Mouse (Mus musculus): ENCODE measurements at regions not wholly inside any gene's neighbourhood (a gene's known extent, or its start where the extent isn't known, plus 50 kb on each side); places are given as distances from the start of the nearest gene placed in this dataset.
A peak's percentile ranks its signal among the peaks of the same experiment; 100 is the strongest.
"Not testable (repeated sequence)": the region's sequence is repeated elsewhere in the genome, so short reads cannot be mapped to it uniquely, and the experiment has no call there.

DNA sequence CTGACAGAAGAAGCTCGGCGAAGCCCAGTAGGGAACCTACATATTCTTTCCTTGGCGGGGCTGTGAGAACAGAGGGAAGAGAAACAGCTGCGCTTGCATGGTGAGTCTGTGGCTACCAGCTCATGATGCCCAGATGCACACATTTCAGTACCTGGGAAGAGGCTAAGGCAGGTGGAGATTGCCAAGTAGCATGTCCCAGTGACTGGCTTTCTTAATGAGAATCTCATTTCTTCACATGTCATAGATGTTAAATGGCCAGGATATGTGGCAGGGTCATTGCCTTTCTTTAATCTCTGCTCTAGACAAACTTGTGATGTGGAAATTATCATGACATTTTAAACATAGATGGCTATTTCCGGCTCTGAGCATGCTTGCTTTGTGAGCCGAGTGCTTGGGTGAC is 109.5 kb upstream of the Tns3 start:
- Histone ChIP-seq H3K4me1 (peaks cover 8% of the 10 kb centered on the region; the same call in 1 of the 2 replicates), H3K27me3 (ENCODE audit: insufficient read depth, poor library complexity, severe bottlenecking) (no peaks in the 10 kb centered on the region), H3K9me3 (no peaks in the 10 kb centered on the region), H3K36me3 (no peaks in the 10 kb centered on the region), H3K4me3 (no peak overlapping the region), H3K27ac (no peak overlapping the region)
- DNase-seq (ENCODE audit: low spot score): no peak
- WGBS: 78% methylated on average over 6 of the region's 6 CpGs

DNA sequence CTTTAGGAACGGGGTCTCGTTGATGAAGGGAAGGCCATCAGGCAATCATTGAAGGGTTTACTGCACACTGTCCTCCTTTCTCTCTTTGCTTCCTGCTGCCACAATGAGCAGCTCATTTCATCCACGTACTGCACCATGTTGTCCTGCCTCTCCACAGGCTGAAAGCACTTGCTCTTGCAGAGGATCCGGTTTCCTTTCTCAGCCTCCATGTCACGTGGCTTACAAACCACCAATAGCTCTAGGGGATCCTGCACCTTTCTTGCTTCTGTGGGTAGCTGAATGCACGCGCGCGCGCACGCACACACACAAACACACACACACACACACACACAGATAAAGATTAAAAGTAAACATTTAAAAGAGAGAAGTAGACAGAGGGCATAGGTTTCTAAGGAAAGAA is 108.9 kb upstream of the Tns3 start:
- Histone ChIP-seq H3K4me1 (peaks cover 8% of the 10 kb centered on the region; the same call in 1 of the 2 replicates), H3K9me3 (no peaks in the 10 kb centered on the region), H3K4me3 (no peak overlapping the region), H3K36me3 (no peaks in the 10 kb centered on the region), H3K27me3 (ENCODE audit: insufficient read depth, poor library complexity, severe bottlenecking) (no peaks in the 10 kb centered on the region), H3K27ac (no peak overlapping the region)
- peak; percentile 69 for DNase-seq (ENCODE audit: low spot score)
- WGBS: 74% methylated on average over 11 of the region's 11 CpGs

DNA sequence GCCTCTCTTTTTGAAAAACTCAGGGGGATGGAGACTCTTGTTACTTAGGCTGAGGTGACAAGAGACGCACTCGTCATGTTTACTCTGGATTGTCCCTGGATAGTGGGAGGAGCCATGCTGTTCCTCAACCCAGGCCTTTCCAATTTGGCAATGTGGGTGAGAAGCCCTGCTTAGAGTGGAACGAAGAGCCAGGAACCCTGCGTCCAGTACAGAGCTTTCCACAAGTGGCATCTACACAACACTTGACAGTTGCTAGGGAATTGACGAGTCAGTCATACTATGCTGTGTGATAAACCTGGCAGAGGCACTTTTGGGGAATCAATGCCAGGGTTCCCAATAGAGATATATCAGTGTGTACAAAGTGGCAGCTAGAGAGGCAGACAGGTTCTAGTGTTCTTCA is 108.2 kb upstream of the Tns3 start:
- 45% methylated on average over 5 of the region's 5 CpGs for WGBS
- peak; percentile 74 for DNase-seq (ENCODE audit: low spot score)
- Histone ChIP-seq H3K9me3 (no peaks in the 10 kb centered on the region), H3K4me1 (peaks cover 8% of the 10 kb centered on the region; the same call in 1 of the 2 replicates), H3K36me3 (no peaks in the 10 kb centered on the region), H3K27me3 (ENCODE audit: insufficient read depth, poor library complexity, severe bottlenecking) (no peaks in the 10 kb centered on the region), H3K27ac (no peak overlapping the region), H3K4me3 (no peak overlapping the region)

DNA sequence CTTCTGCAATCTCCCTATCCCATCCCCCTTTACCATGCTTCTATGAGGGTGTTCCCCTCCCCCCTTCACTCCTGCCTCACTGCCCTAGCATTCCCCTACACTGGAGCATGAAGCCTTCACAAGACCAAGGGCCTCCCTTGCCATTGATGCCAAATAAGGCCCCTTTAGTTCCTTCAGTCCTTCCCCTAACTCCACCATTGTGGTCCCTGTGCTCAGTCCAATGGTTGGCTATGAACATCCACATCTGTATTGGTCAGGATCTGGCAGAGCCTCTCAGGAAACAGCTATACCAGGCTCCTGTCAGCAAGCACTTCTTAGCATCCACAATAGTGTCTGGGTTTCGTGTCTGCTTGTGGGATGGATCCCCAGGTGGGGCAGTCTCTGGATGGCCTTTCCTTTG is 104.4 kb upstream of the Tns3 start:
- 81% methylated on average over 1 of the region's 1 CpGs for WGBS
- not testable (repeated sequence) for H3K9me3 ChIP-seq

DNA sequence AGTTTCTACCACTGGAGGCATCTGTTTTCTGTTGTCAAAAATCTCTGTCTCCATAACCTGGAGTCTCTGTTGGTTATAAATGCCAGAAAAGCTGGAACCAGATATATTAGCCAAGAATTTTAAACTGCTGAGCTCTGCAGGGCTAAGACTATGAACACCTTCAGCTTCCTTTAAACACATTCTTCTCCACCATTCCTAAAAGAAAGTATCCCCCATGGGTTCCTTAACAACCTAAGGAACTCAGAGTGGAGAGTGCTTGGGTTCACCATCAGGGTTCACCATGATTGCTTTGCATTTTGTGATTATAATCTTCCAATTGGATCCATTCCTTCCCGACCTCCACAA is 101.2 kb upstream of the Tns3 start:
- H3K4me1 ChIP-seq: no peaks in the 10 kb centered on the region

More for the DNA sequence above, 104.4 kb upstream of the Tns3 start:
- H3K27ac ChIP-seq; H3K27me3 ChIP-seq (ENCODE audit: insufficient read depth, poor library complexity, severe bottlenecking); H3K36me3 ChIP-seq; H3K4me3 ChIP-seq; H3K4me1 ChIP-seq: not testable (repeated sequence)
- DNase-seq (ENCODE audit: low spot score): peak; percentile 27

DNA sequence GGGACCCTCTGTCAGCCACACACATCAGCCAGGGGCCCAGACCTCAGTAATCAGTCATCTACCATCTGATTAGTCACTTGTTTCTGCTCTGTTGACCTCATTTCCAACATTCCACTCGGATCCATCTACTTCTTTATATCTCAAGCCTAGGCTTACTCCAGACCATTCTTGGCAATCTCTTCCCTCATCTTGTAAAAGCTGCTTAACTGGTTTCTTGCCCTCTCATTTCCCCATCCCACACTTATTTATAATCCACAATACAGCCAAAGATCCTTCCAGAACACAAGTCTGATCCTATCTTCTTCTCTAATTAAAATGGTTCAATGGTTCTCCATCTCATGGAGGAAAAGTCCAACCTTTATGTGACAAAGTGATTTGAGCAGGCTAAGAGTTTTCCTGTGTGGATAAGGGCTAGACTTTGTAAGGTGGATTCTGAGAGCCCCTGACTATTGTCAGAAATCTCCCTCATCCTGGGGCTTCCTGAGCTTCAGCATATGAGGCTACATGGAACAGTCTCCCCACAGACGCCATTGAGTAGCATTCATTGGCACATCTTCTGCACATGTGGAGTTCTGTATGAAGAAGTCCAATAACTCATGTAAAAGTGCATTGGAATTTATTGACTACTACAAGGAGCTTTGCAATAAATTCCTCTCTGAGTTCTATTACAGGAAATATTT is 100.7 kb upstream of the Tns3 start:
- H3K4me1 ChIP-seq: no peaks in the 10 kb centered on the region
- no peaks in the 10 kb centered on the region for H3K9me3 ChIP-seq
- H3K4me3 ChIP-seq: no peak overlapping the region
- DNase-seq (ENCODE audit: low spot score): peak; percentile 57
- 83% methylated on average over 2 of the region's 2 CpGs for whole genome bisulfite sequencing
- no peaks in the 10 kb centered on the region for H3K27me3 ChIP-seq (ENCODE audit: insufficient read depth, poor library complexity, severe bottlenecking)
- H3K27ac ChIP-seq: no peak overlapping the region
- no peaks in the 10 kb centered on the region for H3K36me3 ChIP-seq

More for the DNA sequence above, 101.2 kb upstream of the Tns3 start:
- 88% methylated on average over 1 of the region's 1 CpGs for WGBS
- no peak for DNase-seq (ENCODE audit: low spot score)
- H3K9me3 ChIP-seq: no peaks in the 10 kb centered on the region
- H3K4me3 ChIP-seq: no peak overlapping the region
- no peaks in the 10 kb centered on the region for H3K36me3 ChIP-seq
- no peaks in the 10 kb centered on the region for H3K27me3 ChIP-seq (ENCODE audit: insufficient read depth, poor library complexity, severe bottlenecking)
- H3K27ac ChIP-seq: no peak overlapping the region

DNA sequence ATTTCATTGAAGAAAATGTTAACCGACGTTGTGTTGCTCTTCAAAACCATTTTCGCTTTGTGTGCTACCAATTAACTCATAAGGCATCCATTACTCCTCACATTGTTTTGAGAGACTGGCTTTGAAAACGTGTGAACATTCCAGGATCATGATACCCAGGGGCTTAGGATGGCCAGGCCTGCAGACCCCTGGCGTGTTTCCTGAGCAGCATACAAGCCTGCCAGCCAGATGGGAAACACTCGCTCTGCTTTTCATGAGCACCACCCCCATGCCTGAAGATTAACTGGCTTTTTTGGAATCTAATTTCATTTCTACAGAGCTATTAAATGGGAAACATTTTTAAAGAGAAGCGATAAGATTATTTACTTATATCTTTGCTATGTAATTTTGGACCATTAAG is 99.1 kb upstream of the Tns3 start:
- Histone ChIP-seq H3K27me3 (ENCODE audit: insufficient read depth, poor library complexity, severe bottlenecking) (no peaks in the 10 kb centered on the region), H3K4me3 (no peak overlapping the region), H3K9me3 (no peaks in the 10 kb centered on the region), H3K4me1 (no peaks in the 10 kb centered on the region), H3K36me3 (no peaks in the 10 kb centered on the region), H3K27ac (no peak overlapping the region)
- DNase-seq (ENCODE audit: low spot score): no peak
- WGBS: 68% methylated on average over 7 of the region's 7 CpGs

DNA sequence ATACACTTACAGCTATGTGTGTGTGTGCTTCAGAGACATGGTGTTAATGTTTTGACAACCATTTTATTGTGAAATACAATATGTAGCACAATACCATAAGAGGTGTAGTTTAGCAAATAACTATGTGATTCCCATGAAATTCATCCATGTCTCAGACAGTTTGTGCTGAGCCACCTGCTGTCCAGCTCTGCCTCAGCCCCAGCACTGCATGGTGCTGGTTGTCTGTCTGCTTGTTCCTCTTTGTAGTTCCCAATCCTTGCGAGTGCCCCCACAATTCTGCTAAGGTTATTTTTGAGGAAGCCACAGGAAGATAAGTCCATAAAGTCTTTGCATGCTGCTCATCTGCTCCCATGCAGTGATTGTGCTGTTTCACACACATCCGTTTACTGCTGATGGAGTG is 97.8 kb upstream of the Tns3 start:
- Histone ChIP-seq H3K4me1 (no peaks in the 10 kb centered on the region), H3K9me3 (no peaks in the 10 kb centered on the region), H3K4me3 (no peak overlapping the region), H3K27me3 (ENCODE audit: insufficient read depth, poor library complexity, severe bottlenecking) (no peaks in the 10 kb centered on the region), H3K36me3 (no peaks in the 10 kb centered on the region), H3K27ac (no peak overlapping the region)
- 82% methylated on average over 2 of the region's 2 CpGs for WGBS
- no peak for DNase-seq (ENCODE audit: low spot score)

DNA sequence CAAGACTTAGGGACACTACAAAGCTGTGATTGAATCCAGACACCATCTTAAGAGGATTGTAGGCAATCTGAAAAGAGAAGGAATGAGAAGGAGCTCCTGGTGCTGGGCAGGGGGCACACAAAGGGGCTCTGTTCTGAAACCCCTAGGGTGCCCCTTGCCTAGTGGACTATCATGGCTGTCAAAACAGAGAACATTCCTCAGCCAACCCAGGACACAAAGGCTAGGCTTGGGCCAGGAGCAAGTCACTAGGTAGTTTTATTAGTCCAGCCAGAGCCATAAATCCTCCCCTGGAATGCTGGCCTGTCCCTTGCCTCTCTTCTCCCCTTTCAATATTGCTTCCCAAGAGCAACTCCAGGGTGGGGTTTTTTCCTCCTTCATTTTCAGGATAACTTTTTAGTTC is 97.3 kb upstream of the Tns3 start:
- Histone ChIP-seq H3K27me3 (ENCODE audit: insufficient read depth, poor library complexity, severe bottlenecking) (no peaks in the 10 kb centered on the region), H3K36me3 (no peaks in the 10 kb centered on the region), H3K4me3 (no peak overlapping the region), H3K27ac (no peak overlapping the region), H3K9me3 (no peaks in the 10 kb centered on the region), H3K4me1 (no peaks in the 10 kb centered on the region)
- no peak for DNase-seq (ENCODE audit: low spot score)

DNA sequence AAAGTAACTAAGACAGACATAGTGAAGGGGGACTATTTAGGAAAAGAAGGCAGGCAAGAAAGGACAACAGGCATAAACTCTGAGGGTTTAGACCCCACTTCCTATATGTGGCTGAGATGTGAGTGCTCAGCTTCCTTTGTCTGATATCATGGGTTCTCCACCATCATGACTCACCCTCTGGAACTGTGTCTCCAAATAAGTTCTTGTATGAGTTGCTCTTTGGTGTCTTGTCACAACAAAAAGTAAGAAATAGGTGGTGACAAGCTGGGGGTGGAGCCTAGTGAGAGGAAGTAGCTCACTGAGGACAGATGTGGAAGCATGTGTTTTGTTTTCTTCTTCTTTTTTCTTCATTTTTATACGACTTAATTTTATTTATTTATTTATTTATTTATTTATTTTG is 95.5 kb upstream of the Tns3 start:
- H3K9me3 ChIP-seq: no peaks in the 10 kb centered on the region
- DNase-seq (ENCODE audit: low spot score): no peak

DNA sequence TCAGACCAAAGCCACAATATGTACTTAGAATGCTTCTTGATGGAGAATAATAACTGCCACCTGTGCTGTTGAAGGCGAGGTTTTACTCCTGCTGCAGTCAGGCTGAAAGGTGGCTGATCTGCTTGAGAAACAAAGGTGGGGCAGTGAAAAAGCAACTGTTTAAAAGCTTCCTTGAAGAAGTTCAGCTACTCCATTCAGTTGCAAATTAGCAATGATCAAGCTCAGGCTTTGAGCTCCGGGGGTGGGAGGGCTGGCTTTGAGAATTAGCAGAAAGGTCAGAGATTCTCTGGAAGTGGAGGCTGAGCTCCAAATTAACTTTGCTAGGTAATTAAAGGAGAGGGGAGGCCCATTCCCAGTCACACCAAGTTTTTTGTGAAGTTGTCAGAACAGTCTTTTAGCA is 90.2 kb upstream of the Tns3 start:
- 38% methylated on average over 2 of the region's 2 CpGs for WGBS
- H3K9me3 ChIP-seq; H3K4me3 ChIP-seq; DNase-seq (ENCODE audit: low spot score); H3K36me3 ChIP-seq; H3K4me1 ChIP-seq; H3K27me3 ChIP-seq (ENCODE audit: insufficient read depth, poor library complexity, severe bottlenecking); H3K27ac ChIP-seq: not testable (repeated sequence)

More for the DNA sequence above, 95.5 kb upstream of the Tns3 start:
- Histone ChIP-seq H3K4me3 (no peak overlapping the region), H3K27ac (no peak overlapping the region), H3K4me1 (no peaks in the 10 kb centered on the region), H3K27me3 (ENCODE audit: insufficient read depth, poor library complexity, severe bottlenecking) (no peaks in the 10 kb centered on the region), H3K36me3 (no peaks in the 10 kb centered on the region)
- 80% methylated on average over 1 of the region's 1 CpGs for WGBS

DNA sequence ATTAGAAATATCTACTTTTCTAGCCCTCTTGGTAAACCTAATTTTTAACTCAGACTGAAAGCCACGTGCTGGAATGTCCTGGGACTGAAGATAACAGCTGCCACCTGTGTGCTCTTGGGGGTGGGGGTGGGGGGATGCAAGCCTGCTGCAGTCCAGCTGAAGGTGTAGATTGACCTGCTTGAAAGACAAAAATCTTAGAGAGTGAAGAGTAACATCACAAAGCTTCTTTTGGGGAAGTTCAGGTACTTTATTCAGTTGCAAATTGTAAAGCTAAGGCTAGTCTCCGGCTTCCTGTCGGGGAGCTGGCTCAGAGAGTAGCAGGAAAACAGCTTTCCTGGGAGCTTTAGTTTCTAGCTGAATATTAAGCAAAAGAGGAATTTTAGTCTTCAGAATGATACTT is 71.4 kb upstream of the Tns3 start:
- H3K9me3 ChIP-seq; H3K36me3 ChIP-seq; H3K27ac ChIP-seq; DNase-seq (ENCODE audit: low spot score); H3K27me3 ChIP-seq (ENCODE audit: insufficient read depth, poor library complexity, severe bottlenecking); H3K4me3 ChIP-seq; H3K4me1 ChIP-seq: not testable (repeated sequence)
- 73% methylated on average over 3 of the region's 3 CpGs for WGBS

DNA sequence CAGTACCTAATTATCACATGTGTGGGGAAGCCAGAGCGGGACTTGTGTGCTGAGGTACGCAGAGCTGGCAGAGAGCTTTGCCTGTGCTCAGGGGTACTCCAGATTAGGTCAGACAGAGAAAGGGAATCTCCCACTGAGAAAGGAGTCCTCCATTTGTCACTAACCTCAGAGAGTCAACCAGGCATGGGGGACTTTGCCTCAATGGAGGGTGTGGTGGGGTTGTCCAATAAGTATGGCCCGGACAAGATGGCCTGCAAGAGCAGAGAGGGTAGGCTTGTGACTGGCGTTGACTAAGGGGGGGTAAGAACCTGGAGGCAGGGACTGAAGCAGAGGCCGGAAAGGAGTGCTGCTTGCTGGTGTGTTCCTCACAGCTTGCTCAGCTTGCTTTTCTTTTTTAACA is 62.7 kb upstream of the Tns3 start:
- DNase-seq (ENCODE audit: low spot score): no peak
- no peak overlapping the region for H3K27ac ChIP-seq
- no peaks in the 10 kb centered on the region for H3K36me3 ChIP-seq
- no peak overlapping the region for H3K4me3 ChIP-seq
- 86% methylated on average over 5 of the region's 5 CpGs for WGBS
- no peaks in the 10 kb centered on the region for H3K9me3 ChIP-seq
- no peaks in the 10 kb centered on the region for H3K4me1 ChIP-seq
- no peaks in the 10 kb centered on the region for H3K27me3 ChIP-seq (ENCODE audit: insufficient read depth, poor library complexity, severe bottlenecking)

DNA sequence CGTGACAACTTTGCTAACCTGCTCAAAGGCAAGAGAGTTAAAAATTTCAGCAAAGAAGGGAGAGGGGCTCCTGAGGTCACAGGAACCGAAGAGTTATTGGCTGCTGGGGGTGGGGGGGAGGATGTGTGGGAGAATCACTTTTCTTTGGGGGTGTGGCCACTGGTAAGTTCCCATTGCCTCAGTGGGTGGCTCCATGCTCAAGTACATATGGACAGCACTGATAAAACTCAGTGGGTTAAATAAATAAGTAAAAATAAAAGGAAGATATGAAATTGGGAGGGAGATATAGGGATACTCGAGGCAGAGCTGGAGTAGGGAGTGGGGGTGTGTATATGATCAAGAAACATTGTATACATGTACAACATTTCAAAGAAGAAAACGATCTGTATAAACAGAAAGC is 61.2 kb upstream of the Tns3 start:
- no peaks in the 10 kb centered on the region for H3K36me3 ChIP-seq
- WGBS: 74% methylated on average over 4 of the region's 4 CpGs

More for the DNA sequence above, 61.2 kb upstream of the Tns3 start:
- no peak for DNase-seq (ENCODE audit: low spot score)
- H3K9me3 ChIP-seq: no peaks in the 10 kb centered on the region
- H3K4me1 ChIP-seq: no peaks in the 10 kb centered on the region
- H3K27me3 ChIP-seq (ENCODE audit: insufficient read depth, poor library complexity, severe bottlenecking): no peaks in the 10 kb centered on the region
- no peak overlapping the region for H3K4me3 ChIP-seq
- no peak overlapping the region for H3K27ac ChIP-seq

Measured in heart, embryonic 10.5 days (tissue).